Mouse (Mus musculus): ENCODE results near the gene Dnaaf5.

The Dnaaf5 gene

DNA sequence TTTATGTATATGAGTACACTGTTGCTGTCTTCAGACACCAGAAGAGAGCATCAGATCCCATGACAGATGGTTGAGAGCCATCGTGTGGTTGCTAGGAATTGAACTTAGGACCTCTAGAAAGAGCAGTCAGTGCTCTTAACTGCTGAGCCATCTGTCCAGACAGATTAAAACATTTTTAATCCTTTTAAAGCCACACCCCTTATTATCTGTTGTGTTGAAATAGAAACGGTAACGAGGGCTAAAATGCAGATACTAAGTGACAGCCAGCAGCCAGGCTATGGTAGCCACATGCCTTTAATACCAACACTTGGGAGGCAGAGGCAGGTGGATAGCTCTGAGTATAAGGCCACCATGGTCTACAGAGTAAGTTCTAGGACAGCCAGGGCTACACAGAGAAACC lies 82.1 kb downstream of the Dnaaf5 start:
- DNase-seq (ENCODE audit: low spot score), result no peak

- DNase-seq (ENCODE audit: low spot score), result no peak
Measured at GRCm38 (mm10) chr5:139234423-139234822, 84.4 kb downstream of the Dnaaf5 start.
